Mouse (Mus musculus): Measurements from ENCODE around the gene Hist1h1b.
"Not testable (repeated sequence)": the region's sequence is repeated elsewhere in the genome, so short reads cannot be mapped to it uniquely, and the experiment has no call there.

Hist1h1b gene

DNA sequence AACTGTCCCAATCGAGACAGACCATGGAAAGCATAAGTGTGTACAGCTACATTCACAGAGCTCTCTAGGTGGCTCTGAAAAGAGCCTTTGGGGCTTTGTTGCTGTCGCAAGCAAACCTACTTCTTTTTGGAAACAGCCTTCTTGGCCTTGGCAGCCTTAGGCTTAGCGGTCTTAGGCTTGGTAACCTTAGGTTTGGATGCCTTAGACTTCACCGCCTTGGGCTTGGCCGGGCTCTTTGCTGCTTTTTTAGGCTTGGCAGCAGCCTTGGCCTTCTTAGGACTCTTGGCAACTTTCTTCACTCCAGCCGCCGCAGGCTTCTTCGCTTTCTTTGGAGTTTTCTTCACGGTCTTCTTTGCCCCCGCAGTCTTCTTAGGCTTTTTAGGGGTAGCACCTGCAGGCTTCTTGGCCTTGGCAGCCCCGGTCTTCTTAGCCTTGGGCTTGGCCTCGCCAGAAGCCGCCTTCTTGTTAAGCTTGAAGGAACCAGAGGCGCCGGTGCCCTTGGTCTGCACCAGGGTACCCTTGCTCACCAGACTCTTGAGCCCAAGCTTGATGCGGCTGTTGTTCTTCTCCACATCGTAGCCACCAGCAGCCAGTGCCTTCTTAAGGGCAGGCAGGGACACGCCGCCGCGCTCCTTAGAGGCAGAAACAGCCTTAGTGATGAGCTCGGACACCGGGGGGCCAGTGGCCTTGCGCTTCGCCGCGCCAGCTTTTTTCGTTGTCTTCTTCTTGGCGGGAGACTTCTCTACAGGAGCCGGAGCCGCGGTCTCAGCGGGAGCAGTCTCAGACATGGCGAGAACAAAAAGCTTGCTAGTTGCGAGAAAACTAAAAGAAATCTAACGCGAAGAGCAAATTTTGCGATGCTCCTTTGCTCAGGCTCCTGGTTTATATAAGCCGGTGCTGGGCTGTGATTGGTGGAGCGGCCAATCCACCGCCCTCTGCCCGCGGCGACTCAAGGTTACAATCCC is at the start of gene Hist1h1b:
Gene Hist1h1b, minus strand, starts transcription at position 859 of the 965 bp plus-strand sequence.
- DNase-seq (ENCODE audit: low spot score in 2 of 2) = peak; percentile 11 to 39

- no peak for DNase-seq (ENCODE audit: low spot score in 2 of 2)
These were observed 48.1 kb upstream of the Hist1h1b start for GRCm38 (mm10) chr13:21828511-21828910.

DNA sequence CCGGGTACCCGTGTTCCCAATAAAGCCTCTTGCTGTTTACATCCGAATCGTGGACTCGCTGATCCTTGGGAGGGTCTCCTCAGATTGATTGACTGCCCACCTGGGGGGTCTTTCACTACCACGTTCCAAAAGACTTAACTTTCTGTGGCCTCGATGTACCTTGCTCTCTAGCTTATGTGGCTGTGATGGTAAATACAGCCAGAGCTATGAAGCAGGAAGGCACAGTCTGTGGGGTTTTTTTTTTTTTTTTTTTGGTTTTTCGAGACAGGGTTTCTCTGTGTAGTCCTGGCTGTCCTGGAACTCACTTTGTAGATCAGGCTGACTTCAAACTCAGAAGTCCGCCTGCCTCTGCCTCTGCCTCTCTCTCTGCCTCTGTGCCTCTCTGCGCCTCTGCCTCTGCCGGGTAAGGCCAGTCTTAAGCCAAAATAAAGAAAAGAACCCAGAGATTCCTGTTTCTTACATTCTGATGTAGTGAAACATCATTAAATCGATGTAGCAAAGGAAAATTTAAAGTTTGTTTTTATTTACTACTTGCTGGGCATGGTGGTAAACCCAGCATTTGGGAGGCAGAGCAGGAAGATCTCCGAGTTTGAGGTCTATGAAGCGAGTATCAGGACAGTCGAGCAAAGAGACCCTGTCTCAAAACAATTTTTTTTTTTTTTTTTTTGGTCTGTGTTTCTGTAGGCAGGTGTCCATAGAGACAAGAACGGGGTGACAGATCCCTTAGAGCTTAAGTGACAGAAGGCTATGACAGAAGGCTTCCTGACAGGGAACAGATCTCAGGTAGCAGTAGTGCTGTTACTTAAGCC is 39.9 kb upstream of the Hist1h1b start:
- DNase-seq (ENCODE audit: low spot score in 2 of 2) = not testable (repeated sequence)

DNA sequence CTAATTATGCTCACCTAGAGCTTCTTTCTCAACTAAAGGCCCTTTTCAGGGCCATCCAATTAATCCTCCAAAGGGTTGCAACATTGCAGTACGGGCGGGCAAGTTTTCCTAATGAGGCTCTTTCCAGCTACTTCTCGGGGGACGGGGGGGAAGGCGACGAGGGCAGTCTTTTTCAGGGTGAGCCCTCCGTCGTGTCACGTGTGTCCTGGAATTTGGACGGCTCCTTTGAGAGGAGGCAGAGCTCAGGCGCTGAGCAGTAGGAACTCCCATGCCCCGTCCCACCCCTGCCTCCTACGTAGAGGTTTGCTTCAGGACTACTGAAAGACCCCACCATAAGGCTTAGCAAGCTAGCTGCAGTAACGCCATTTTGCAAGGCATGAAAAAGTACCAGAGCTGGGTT is 31.7 kb upstream of the Hist1h1b start:
- DNase-seq (ENCODE audit: low spot score in 2 of 2) = not testable (repeated sequence)

GRCm38 (mm10) chr13:21811539-21811938 is 31.1 kb upstream of the Hist1h1b start, which contains the start of gene Hist1h4m:
Gene Hist1h4m (plus strand): TSS chr13:21811746.
- peak in 1 of 2 experiments; percentile 48 for DNase-seq (ENCODE audit: low spot score in 2 of 2)

GRCm38 (mm10) chr13:21811074-21811473 is 30.6 kb upstream of the Hist1h1b start:
- not testable (repeated sequence) for DNase-seq (ENCODE audit: low spot score in 2 of 2)

DNA sequence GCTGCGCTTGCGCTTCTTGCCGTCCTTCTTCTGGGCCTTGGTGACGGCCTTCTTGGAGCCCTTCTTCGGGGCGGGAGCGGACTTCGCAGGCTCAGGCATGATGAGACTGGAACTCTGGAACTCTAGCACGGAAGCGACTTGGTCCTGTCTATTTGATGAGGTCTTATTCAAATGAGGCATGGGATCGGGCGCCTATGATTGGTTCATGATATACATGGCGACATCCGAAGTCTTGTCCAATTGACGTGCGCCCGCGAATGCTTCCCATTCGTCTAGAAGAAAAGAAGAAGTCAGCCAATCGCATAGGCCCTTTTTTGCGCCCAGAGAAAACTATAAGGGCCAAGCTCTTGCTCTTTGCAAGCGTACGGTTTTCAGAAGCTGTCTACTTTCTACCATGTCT is 29.6 kb upstream of the Hist1h1b start, which contains the start of the genes Hist1h2bq and Hist1h2ao:
Gene Hist1h2bq, minus strand, starts transcription at position 125 of the 400 bp plus-strand sequence.
Gene Hist1h2ao, plus strand, starts transcription at position 393 of the 400 bp plus-strand sequence.
- not testable (repeated sequence) for DNase-seq (ENCODE audit: low spot score in 2 of 2)

DNA sequence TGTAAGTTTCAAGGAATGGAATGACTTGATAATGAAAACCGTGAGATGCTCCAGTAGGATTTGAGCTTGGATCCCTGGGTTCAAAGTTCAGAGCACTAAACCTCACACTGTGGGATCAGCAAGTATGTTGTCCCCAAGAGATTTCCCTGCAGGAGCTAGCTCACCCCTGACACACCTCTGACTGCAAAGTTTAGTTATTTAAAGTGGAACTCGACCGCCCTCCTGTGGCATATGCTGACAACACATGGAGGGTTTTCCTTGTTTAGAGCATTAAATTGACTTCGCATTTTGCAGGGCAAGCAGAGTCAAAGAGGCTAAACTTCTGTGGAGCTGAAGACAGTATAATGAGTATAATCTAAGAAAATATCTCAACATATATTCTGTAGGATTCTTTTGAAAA is 22.6 kb upstream of the Hist1h1b start:
- not testable (repeated sequence) for DNase-seq (ENCODE audit: low spot score in 2 of 2)

DNA sequence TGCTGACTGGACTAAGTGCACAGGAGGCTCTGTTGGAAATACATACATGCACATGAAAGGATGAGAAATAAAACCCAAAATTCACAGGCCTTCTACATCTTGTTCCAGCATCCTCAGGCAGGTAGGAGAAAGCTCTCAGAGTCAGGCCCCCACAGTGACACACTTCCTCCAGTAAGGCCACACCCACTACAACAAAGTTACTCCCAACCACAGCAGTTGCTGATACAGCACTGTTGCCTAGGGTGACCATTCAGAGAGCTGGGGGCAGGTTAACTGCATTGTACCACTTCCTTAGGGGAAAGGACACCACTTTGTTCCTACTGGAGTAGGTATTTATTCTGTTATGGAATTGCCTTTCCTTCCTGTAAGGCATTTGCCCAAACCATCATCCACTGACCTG is 16.7 kb upstream of the Hist1h1b start:
- DNase-seq (ENCODE audit: low spot score in 2 of 2) = not testable (repeated sequence)

DNA sequence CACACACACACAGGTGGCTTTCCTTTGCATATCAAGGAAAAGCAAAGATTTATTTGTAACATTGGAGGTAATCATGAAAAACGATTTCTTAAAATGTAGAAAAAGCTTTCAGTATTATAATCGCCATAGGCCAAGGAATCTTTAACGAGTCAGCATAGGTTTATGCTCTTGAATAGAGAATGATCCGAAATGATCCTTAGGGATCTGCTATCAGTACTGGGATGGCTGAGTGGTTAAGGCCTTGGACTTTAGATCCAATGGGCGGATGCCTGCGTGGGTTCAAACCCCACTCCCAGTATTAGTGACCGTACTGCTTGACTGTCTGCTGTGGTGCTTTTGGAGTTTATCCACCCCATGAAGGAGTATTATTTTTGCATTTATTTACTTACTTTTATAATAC is 15.2 kb upstream of the Hist1h1b start:
- DNase-seq (ENCODE audit: low spot score in 2 of 2) = no peak

DNA sequence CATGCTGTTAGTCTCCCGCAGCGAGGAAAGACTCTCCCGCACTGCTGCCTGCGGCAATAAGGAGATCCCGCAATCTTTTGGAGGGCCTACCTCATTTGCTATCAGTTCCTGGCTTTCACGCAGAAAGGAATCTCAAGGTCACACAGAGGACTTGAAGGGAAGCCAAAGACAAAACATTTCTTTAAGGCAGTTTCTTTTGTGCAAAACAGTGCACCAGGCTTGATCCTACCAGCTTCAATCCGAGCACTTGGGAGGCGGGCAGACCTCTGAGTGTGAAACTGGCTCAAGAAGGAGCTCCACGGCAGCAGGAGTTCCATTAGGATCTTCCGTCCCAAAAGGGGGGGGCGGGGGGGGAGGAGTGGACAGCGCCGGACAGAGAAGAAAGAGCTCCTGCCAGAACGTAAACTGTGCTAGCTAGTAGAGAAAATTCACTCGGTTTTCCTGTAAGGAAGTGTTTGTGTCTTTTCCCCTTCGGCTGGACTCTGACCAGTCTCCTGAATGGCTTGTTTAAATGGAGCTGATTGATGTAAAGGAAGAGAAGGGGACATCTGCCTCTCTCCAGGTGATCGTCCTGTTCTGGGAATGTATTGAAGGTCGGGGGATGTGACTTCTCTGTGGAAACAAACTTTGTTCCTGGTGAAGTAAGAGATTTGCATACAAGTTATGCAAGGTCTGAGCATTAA is 10.3 kb upstream of the Hist1h1b start:
- DNase-seq (ENCODE audit: low spot score in 2 of 2) = no peak

DNA sequence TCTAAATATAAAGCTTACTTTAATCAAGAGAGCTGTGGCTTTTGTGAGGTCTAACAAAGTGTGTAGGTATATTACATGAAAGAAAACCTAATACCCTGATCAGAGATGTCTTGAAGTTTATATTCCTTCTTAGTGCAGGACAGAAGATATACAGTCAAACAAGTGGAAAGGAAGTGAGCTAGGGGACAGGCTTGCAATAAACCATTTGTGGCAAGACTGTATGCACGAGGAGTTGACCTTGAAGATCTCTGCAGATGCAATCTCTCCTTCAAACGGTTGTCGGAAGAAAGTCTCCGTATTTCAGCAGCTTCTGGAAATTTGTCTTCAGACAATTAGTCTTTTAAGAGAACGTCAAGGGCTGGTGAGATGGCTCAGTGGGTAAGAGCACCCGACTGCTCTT is 9.5 kb upstream of the Hist1h1b start:
- DNase-seq (ENCODE audit: low spot score in 2 of 2) = no peak

DNA sequence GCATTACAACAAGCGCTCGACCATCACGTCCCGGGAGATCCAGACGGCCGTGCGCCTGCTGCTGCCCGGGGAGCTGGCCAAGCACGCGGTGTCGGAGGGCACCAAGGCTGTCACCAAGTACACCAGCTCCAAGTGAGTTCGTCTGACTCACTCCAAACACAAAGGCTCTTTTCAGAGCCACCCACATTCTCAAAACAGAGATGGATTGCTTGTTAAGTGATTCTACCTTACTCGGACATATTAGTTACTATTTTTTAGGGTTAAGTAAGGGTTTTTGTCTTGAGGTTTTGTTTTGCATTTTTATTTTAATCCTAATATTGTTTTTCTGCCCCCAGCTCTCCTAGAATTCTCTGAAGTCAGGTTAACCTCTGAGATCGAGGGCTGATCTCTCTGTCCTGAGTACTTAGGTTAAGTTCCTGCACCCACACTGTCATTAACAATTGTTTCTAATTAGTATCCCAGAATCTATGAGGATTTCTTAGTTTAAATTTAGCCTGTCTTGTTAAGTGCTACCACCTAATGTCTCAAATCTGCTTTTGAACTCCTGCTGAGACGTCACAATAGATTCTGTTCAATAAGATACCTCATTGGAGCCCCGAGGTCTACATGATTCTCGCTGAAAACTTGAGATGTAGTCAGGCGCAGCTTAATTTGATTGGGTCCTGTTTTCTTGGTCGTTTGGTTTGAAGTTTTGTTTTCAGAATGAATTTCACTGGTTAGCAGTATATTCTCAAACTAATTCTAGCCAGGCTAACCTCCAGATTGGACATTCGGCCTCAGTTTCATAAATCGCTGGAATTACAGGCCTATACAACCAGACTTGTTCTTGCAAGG is 7.6 kb upstream of the Hist1h1b start:
- no peak for DNase-seq (ENCODE audit: low spot score in 2 of 2)

DNA sequence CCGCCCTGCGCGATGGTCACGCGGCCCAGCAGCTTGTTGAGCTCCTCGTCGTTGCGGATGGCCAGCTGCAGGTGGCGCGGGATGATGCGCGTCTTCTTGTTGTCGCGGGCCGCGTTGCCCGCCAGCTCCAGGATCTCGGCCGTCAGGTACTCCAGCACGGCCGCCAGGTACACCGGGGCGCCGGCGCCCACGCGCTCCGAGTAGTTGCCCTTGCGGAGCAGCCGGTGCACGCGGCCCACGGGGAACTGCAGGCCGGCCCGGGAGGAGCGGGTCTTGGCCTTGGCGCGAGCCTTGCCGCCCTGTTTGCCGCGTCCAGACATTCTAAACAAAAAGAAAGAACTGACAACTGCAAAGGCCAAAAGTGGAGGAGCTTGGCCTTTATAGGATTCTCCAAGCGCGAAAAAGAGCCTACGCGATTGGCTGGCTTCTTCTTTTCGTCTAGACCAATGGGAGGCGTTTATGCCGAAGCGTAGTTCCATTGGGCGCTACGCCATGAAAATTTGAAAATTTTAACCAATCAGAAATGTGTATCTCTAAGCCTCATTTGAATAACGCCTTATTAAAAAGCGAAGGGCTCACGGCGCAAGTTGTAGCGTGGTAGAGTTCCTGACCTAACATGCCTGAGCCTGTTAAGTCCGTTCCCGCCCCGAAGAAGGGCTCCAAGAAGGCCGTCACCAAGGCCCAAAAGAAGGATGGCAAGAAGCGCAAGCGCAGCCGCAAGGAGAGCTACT is 6.6 kb upstream of the Hist1h1b start, which contains the start of the genes Hist1h2an and Hist1h2bp:
Gene Hist1h2an, minus strand, starts transcription at position 320 of the 731 bp plus-strand sequence.
Gene Hist1h2bp, plus strand, starts transcription at position 563 of the 731 bp plus-strand sequence.
- peak; percentile 69 to 88 for DNase-seq (ENCODE audit: low spot score in 2 of 2)

- DNase-seq (ENCODE audit: low spot score in 2 of 2) = no peak
These were observed 5.9 kb upstream of the Hist1h1b start for GRCm38 (mm10) chr13:21786189-21786898.

GRCm38 (mm10) chr13:21784311-21784710 is 3.9 kb upstream of the Hist1h1b start:
- no peak for DNase-seq (ENCODE audit: low spot score in 2 of 2)

GRCm38 (mm10) chr13:21783734-21784161 is 3.3 kb upstream of the Hist1h1b start:
- DNase-seq (ENCODE audit: low spot score in 2 of 2) = no peak

DNA sequence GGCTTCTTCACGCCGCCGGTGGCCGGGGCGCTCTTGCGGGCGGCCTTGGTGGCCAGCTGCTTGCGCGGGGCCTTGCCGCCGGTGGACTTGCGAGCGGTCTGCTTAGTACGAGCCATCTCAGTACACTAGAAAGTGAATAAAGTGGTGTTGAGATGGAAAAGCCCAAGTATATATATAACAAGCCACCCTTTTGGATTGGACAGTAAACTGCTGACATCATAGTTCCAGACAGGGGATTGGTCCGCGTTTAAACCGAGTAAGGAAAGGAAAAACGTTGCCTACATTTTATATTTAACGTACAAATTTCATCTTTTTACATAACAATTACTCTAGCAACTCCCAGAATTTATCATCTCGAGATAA is 2.8 kb upstream of the Hist1h1b start, which contains the start of gene Hist1h3i:
Gene Hist1h3i, minus strand, starts transcription at position 116 of the 363 bp plus-strand sequence.
- no peak for DNase-seq (ENCODE audit: low spot score in 2 of 2)

Measured in urinary bladder, adult 18-20 months (tissue).